Mouse (Mus musculus): ENCODE measurements around the gene Usp53.

Gene Usp53

GRCm38 (mm10) chr3:122887505-122888301 lies 96.6 kb downstream of the Usp53 start:
- no peak for DNase-seq (ENCODE audit: low read depth, low spot score)

Measured in ZHBTc4 (cell line).